Mouse (Mus musculus): ENCODE data around the gene Hoxa5. TPM values are rescaled to one million over a fixed set of nuclear protein-coding genes. Genes with fewer than 3 reads are reported as not detected.

Hoxa5 gene
- total and polyA plus RNA-seq, 2 experiments from 2014 or later, result 81.7 to 108 TPM

DNA sequence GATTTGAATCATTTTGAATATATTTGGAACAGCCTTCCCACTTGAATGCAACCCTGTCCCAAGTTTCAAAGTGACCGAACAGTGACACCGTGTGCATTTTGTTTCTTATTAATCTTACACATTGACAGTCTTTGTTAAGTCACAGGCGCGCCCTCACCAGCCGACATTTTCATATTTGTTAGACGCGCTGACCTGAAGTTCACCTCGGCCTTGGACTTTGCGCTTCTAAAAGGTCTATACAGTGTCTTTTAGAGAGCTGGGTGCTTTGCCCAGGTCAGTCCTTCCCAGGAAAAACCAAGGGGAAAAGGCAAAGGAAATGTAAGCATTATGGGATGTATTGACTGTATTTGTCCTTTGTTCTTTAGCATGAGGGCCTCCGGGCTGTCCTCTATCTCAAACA is 9.7 kb downstream of the Hoxa5 start:
- no peak overlapping the region for H3K27ac ChIP-seq
- peak overlapping the region; percentile 13; the same call in 1 of the 2 replicates for H3K4me2 ChIP-seq (ENCODE audit: low read depth, low read length)
- 8% methylated on average over 10 of the region's 10 CpGs for WGBS
- H3K9me3 ChIP-seq (ENCODE audit: low read length), result no peaks in the 10 kb centered on the region
- TF ChIP-seq CTCF (IDR thresholded peaks at IDR 0.05; ENCODE audit: low read depth), result no peak
- no peak for ATAC-seq
- no peaks in the 10 kb centered on the region for H3K36me3 ChIP-seq (ENCODE audit: insufficient read depth, low read length)
- peaks cover 86% of the 10 kb centered on the region for H3K27me3 ChIP-seq (ENCODE audit: insufficient read depth, low read length)
- H3K9ac ChIP-seq (replicated peaks; ENCODE audit: low read length), result no peak overlapping the region
- H3K4me3 ChIP-seq (ENCODE audit: low read length), result no peak overlapping the region
- DNase-seq (ENCODE audit: low spot score), result no peak
- H3K4me1 ChIP-seq (ENCODE audit: insufficient read depth, low read length), result no peaks in the 10 kb centered on the region

- no peak for TF ChIP-seq CTCF (IDR thresholded peaks at IDR 0.05; ENCODE audit: low read depth)
- peak overlapping the region; percentile 50 for H3K4me2 ChIP-seq (ENCODE audit: low read depth, low read length)
- DNase-seq (ENCODE audit: low spot score) (peak; percentile 91), ATAC-seq (peak; percentile 81)
- under 1% methylated on average over 42 of the region's 55 CpGs for WGBS
- no peaks in the 10 kb centered on the region for H3K36me3 ChIP-seq (ENCODE audit: insufficient read depth, low read length)
- no peaks in the 10 kb centered on the region for H3K9me3 ChIP-seq (ENCODE audit: low read length)
- no peaks in the 10 kb centered on the region for H3K4me1 ChIP-seq (ENCODE audit: insufficient read depth, low read length)
- H3K27ac ChIP-seq, result peak overlapping the region; percentile 3; the same call in 1 of the 2 replicates
- H3K27me3 ChIP-seq (ENCODE audit: insufficient read depth, low read length), result peaks cover 83% of the 10 kb centered on the region
- H3K9ac ChIP-seq (replicated peaks; ENCODE audit: low read length), result no peak overlapping the region
- peak overlapping the region; percentile 41 for H3K4me3 ChIP-seq (ENCODE audit: low read length)
These were observed 12.4 kb downstream of the Hoxa5 start for GRCm38 (mm10) chr6:52191860-52192550.

GRCm38 (mm10) chr6:52190906-52191810 is 13.2 kb downstream of the Hoxa5 start, which contains the start of gene Hoxa4:
TSS of gene Hoxa4 (minus strand) at chr6:52191753.
- H3K9me3 ChIP-seq (ENCODE audit: low read length), result no peaks in the 10 kb centered on the region
- TF ChIP-seq CTCF (IDR thresholded peaks at IDR 0.05; ENCODE audit: low read depth), result no peak
- H3K4me3 ChIP-seq (ENCODE audit: low read length), result peak within 1 kb of the TSS; percentile 41
- ATAC-seq (peak; percentile 47; the same call in 1 of the 2 replicates), DNase-seq (ENCODE audit: low spot score) (no peak)
- H3K4me1 ChIP-seq (ENCODE audit: insufficient read depth, low read length), result no peaks in the 10 kb centered on the region
- H3K36me3 ChIP-seq (ENCODE audit: insufficient read depth, low read length), result no peaks in the 10 kb centered on the region
- H3K27ac ChIP-seq, result peak within 1 kb of the TSS; percentile 79
- peak within 1 kb of the TSS; percentile 50 for H3K4me2 ChIP-seq (ENCODE audit: low read depth, low read length)
- peaks cover 82% of the 10 kb centered on the region for H3K27me3 ChIP-seq (ENCODE audit: insufficient read depth, low read length)
- WGBS, result 3% methylated on average over 53 of the region's 102 CpGs
- H3K9ac ChIP-seq (replicated peaks; ENCODE audit: low read length), result peak within 1 kb of the TSS; percentile 57

DNA sequence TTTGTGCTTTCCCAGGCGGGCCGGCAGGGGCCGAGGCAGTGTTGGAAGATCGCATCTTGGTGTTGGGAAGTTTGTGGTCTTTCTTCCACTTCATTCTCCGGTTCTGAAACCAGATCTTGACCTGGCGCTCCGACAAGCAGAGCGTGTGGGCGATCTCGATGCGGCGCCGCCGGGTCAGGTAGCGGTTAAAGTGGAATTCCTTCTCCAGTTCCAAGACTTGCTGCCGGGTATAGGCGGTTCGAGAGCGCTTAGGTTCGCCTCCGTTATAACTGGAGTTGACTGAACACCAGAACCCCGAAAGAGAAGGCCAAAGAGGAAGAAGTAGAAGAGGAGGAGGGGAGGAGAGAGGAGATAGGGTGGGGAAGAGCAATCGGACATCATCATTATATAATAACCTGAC is 14.0 kb downstream of the Hoxa5 start:
- peak overlapping the region; percentile 41 for H3K4me3 ChIP-seq (ENCODE audit: low read length)
- no peaks in the 10 kb centered on the region for H3K9me3 ChIP-seq (ENCODE audit: low read length)
- H3K9ac ChIP-seq (replicated peaks; ENCODE audit: low read length), result peak overlapping the region; percentile 57
- no peak for TF ChIP-seq CTCF (IDR thresholded peaks at IDR 0.05; ENCODE audit: low read depth)
- H3K27me3 ChIP-seq (ENCODE audit: insufficient read depth, low read length), result peaks cover 82% of the 10 kb centered on the region
- ATAC-seq (no peak), DNase-seq (ENCODE audit: low spot score) (no peak)
- H3K36me3 ChIP-seq (ENCODE audit: insufficient read depth, low read length), result no peaks in the 10 kb centered on the region
- peak overlapping the region; percentile 50 for H3K4me2 ChIP-seq (ENCODE audit: low read depth, low read length)
- H3K4me1 ChIP-seq (ENCODE audit: insufficient read depth, low read length), result no peaks in the 10 kb centered on the region
- H3K27ac ChIP-seq, result peak overlapping the region; percentile 79
- 7% methylated on average over 23 of the region's 23 CpGs for WGBS

DNA sequence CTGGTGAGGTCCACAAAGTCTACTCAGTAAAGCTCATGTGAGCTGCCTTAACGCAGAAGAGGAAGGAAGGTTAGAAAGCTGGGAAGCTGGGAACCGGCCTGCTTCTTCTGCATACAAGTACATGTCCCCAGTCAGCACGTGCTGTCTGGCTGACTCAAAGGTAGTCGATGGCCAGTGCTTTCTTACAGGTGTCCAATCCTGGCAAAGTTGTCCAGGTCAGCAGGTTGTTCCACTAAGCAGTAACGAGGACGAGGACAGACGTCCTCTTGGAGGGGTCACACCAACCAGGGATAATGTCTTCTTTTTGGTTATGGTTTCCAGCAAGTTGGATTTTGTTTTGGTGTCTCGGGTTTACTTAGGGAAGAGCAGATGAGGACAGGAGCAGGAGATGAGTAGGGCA is 14.5 kb downstream of the Hoxa5 start:
- no peak for DNase-seq (ENCODE audit: low spot score)
- peak overlapping the region; percentile 79 for H3K27ac ChIP-seq
- WGBS, result 9% methylated on average over 8 of the region's 8 CpGs

DNA sequence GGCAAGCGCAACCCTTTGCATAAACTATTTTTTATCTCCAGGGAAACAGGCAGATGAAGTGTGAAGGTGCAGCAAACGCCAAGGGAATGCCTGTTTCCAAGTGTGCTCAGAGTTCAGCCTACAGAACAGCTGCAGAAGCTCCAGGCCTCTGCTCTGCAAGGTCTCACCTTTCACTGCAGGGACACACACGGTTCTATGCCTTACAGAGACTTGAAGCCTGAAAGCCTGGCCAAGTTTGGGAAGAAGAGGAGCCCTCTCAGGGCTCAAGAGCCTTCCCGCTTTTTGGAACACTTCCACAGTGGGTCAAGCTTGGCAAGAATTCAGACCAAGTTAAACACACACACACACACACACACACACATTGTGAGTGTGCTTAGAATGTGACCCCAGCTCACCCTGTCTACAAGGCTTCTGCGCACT is 15.2 kb downstream of the Hoxa5 start:
- DNase-seq (ENCODE audit: low spot score) (no peak), ATAC-seq (no peak)
- 0 out of 2 replicates have a peak, but pooled peaks cover 4% of the 10 kb centered on the region for H3K4me1 ChIP-seq (ENCODE audit: insufficient read depth, low read length)
- H3K27ac ChIP-seq, result peak overlapping the region; percentile 79; the same call in 1 of the 2 replicates
- H3K9ac ChIP-seq (replicated peaks; ENCODE audit: low read length), result no peak overlapping the region; the same call in 1 of the 2 replicates
- H3K36me3 ChIP-seq (ENCODE audit: insufficient read depth, low read length), result no peaks in the 10 kb centered on the region
- H3K4me2 ChIP-seq (ENCODE audit: low read depth, low read length), result peak overlapping the region; percentile 50
- TF ChIP-seq CTCF (IDR thresholded peaks at IDR 0.05; ENCODE audit: low read depth), result no peak
- no peaks in the 10 kb centered on the region for H3K9me3 ChIP-seq (ENCODE audit: low read length)
- peaks cover 85% of the 10 kb centered on the region for H3K27me3 ChIP-seq (ENCODE audit: insufficient read depth, low read length)
- WGBS, result 14% methylated on average over 5 of the region's 5 CpGs
- H3K4me3 ChIP-seq (ENCODE audit: low read length), result no peak overlapping the region

More for the DNA sequence above, 14.5 kb downstream of the Hoxa5 start:
- no peak for TF ChIP-seq CTCF (IDR thresholded peaks at IDR 0.05; ENCODE audit: low read depth)
- no peaks in the 10 kb centered on the region for H3K4me1 ChIP-seq (ENCODE audit: insufficient read depth, low read length)
- H3K27me3 ChIP-seq (ENCODE audit: insufficient read depth, low read length), result peaks cover 85% of the 10 kb centered on the region
- peak overlapping the region; percentile 41 for H3K4me3 ChIP-seq (ENCODE audit: low read length)
- no peaks in the 10 kb centered on the region for H3K9me3 ChIP-seq (ENCODE audit: low read length)
- H3K4me2 ChIP-seq (ENCODE audit: low read depth, low read length), result peak overlapping the region; percentile 50
- H3K9ac ChIP-seq (replicated peaks; ENCODE audit: low read length), result peak overlapping the region; percentile 57
- no peaks in the 10 kb centered on the region for H3K36me3 ChIP-seq (ENCODE audit: insufficient read depth, low read length)
- no peak for ATAC-seq
